Comparison of ENCODE assay signal across 13 mouse cellular contexts in genomic region chr11:98005686-98006085, GRCm38 (mm10). TPM values are rescaled to one million over a fixed set of nuclear protein-coding genes. Genes with fewer than 3 reads are reported as not detected.
DNase-seq lines count a peak whose midpoint lies in the region; ATAC-seq and TF ChIP-seq lines count a peak whose summit lies in the region.
"Had no signal": no experiment of that assay in that cellular context is flagged by ENCODE, and none has a peak within 500 bp of the region (broad histone marks: within the 10 kb centered on the region; RNA-seq: fewer than 3 reads in every experiment).

No protein-coding gene starts in this region.

- 63% methylated on average over 10 of the region's 10 CpGs for WGBS in stomach, postnatal 0 days

- H3K4me3 ChIP-seq in testis, adult 2 months (ENCODE audit: control insufficient read depth, low read depth, low read length) = no peak overlapping the region
- H3K4me3 ChIP-seq in stomach, postnatal 0 days (ENCODE audit: low read depth, low read length) = no peak overlapping the region
- H3K4me3 ChIP-seq: forebrain, embryonic 12.5 days; midbrain, embryonic 13.5 days had no signal

- H3K4me1 ChIP-seq in testis, adult 2 months (ENCODE audit: control insufficient read depth, insufficient read depth, low read length) = peaks cover 15% of the 10 kb centered on the region
- no peaks in the 10 kb centered on the region for H3K4me1 ChIP-seq in stomach, postnatal 0 days (replicated peaks; ENCODE audit: control insufficient read depth, insufficient read depth)

- no peaks in the 10 kb centered on the region for H3K27me3 ChIP-seq in testis, adult 2 months (ENCODE audit: control insufficient read depth, insufficient read depth, low read length)
- H3K27me3 ChIP-seq in stomach, postnatal 0 days (ENCODE audit: control insufficient read depth, insufficient read depth, low read length) = no peaks in the 10 kb centered on the region

- H3K9ac ChIP-seq in stomach, postnatal 0 days (ENCODE audit: low read length) = no peak overlapping the region
- H3K9ac ChIP-seq: forebrain, embryonic 12.5 days; midbrain, embryonic 13.5 days had no signal

- H3K9me3 ChIP-seq in stomach, postnatal 0 days (ENCODE audit: control insufficient read depth, low read length) = no peaks in the 10 kb centered on the region
- H3K9me3 ChIP-seq: forebrain, embryonic 12.5 days; midbrain, embryonic 13.5 days had no signal

- TF ChIP-seq EP300 in stomach, postnatal 0 days (optimal IDR thresholded peaks at IDR 0.05) = no peak

- no peak overlapping the region for H3K27ac ChIP-seq in testis, adult 2 months (ENCODE audit: control insufficient read depth, insufficient read depth, low read depth, low read length)
- peak overlapping the region; percentile 45; the same call in 1 of the 2 replicates for H3K27ac ChIP-seq in stomach, postnatal 0 days (replicated peaks)
- H3K27ac ChIP-seq: forebrain, embryonic 12.5 days; kidney, postnatal 0 days; midbrain, embryonic 13.5 days had no signal

- peak; percentile 15; the same call in 1 of the 2 replicates for ATAC-seq in stomach, postnatal 0 days (ENCODE audit: low FRiP score, low TSS enrichment)
- ATAC-seq: midbrain, embryonic 13.5 days had no signal

- H3K4me2 ChIP-seq in stomach, postnatal 0 days (replicated peaks; ENCODE audit: low read depth) = no peak overlapping the region
- H3K4me2 ChIP-seq: forebrain, embryonic 12.5 days; midbrain, embryonic 13.5 days had no signal

- TF ChIP-seq CTCF in testis, adult 2 months (IDR thresholded peaks at IDR 0.05; ENCODE audit: control insufficient read depth, insufficient read depth, insufficient replicate concordance, low read depth, low read length) = 0 out of 2 replicates have a peak, but pooled peaks have one; percentile 3
- TF ChIP-seq CTCF in stomach, postnatal 0 days (IDR thresholded peaks at IDR 0.05; ENCODE audit: low read depth) = no peak

- no peak for TF ChIP-seq POLR2A in testis, adult 2 months (IDR thresholded peaks at IDR 0.05; ENCODE audit: control insufficient read depth, low read depth, low read length)

- no peak for DNase-seq in testis, postnatal 14 days (ENCODE audit: low spot score)
- peak; percentile 55 for DNase-seq in adrenal gland, postnatal 25 days
- peak; percentile 62 for DNase-seq in heart, adult 8-10 months (ENCODE audit: low spot score)
- peak; percentile 33 for DNase-seq in stomach, postnatal 0 days (ENCODE audit: low spot score)
- DNase-seq in thymus, postnatal 14 days = no peak
- DNase-seq in cerebellum, postnatal 4 days (ENCODE audit: low spot score in 2 of 2) = no peak
- DNase-seq: cerebellum, adult 11 months had no signal

- H3K36me3 ChIP-seq in testis, adult 2 months (ENCODE audit: control insufficient read depth, insufficient read depth, low read length) = no peaks in the 10 kb centered on the region
- no peaks in the 10 kb centered on the region for H3K36me3 ChIP-seq in stomach, postnatal 0 days (ENCODE audit: control insufficient read depth, insufficient read depth, low read length)

RNA-seq across cellular contexts. Expression of gene Arl5c, which starts 9.7 kb away (rescaled TPM):
- 0.20 and 0.44 TPM in 2 replicates for polyA plus RNA-seq in testis, adult 2 months (2012; rRNA removed)
- total RNA-seq in adrenal gland, postnatal 25 days (2021) = 0.79 TPM in 1 of 2 replicates, not detected in the other
- under 1 TPM; 0.22 to 0.87 (median 0.45) TPM for total RNA-seq in heart, adult 8-10 months (2022)
- 7.5 and 9.8 TPM in 2 replicates for polyA plus RNA-seq in stomach, postnatal 0 days (2015; fragmentation: Nextera tagmentation; extraction: Ambion mirVana)

RNA-seq across cellular contexts. Expression of gene Cacnb1, which starts 17.1 kb away (rescaled TPM):
- 76.7 and 79.4 TPM in 2 replicates for polyA plus RNA-seq in testis, adult 2 months (2012; rRNA removed)
- total RNA-seq in adrenal gland, postnatal 25 days (2021) = 7.4 and 10.4 TPM in 2 replicates
- 1 to 10 TPM; 6.2 to 8.5 (median 6.5) TPM for total RNA-seq in heart, adult 8-10 months (2022)
- 4.2 and 4.9 TPM in 2 replicates for polyA plus RNA-seq in stomach, postnatal 0 days (2015; fragmentation: Nextera tagmentation; extraction: Ambion mirVana)

RNA-seq across cellular contexts. Expression of gene Plxdc1, which starts 19.4 kb away (rescaled TPM):
- 64.4 and 70.5 TPM in 2 replicates for polyA plus RNA-seq in testis, adult 2 months (2012; rRNA removed)
- total RNA-seq in adrenal gland, postnatal 25 days (2021) = 13.4 and 20.9 TPM in 2 replicates
- 1 to 10 TPM; 2.7 to 4.5 (median 3.4) TPM for total RNA-seq in heart, adult 8-10 months (2022)
- 0.40 and 0.45 TPM in 2 replicates for polyA plus RNA-seq in stomach, postnatal 0 days (2015; fragmentation: Nextera tagmentation; extraction: Ambion mirVana)
- polyA plus RNA-seq: neural tube, embryonic 11.5 days had no signal

RNA-seq across cellular contexts. Expression of gene Rpl19, which starts 20.8 kb away (rescaled TPM):
- 236 and 267 TPM in 2 replicates for polyA plus RNA-seq in testis, adult 2 months (2012; rRNA removed)
- total RNA-seq in adrenal gland, postnatal 25 days (2021) = 1,136 and 1,344 TPM in 2 replicates
- 100 to 1,000 TPM; 503 to 616 (median 589) TPM for total RNA-seq in heart, adult 8-10 months (2022)
- 863 and 874 TPM in 2 replicates for polyA plus RNA-seq in stomach, postnatal 0 days (2015; fragmentation: Nextera tagmentation; extraction: Ambion mirVana)

RNA-seq across cellular contexts. Expression of gene Stac2, which starts 47.6 kb away (rescaled TPM):
- 7.3 and 7.6 TPM in 2 replicates for polyA plus RNA-seq in testis, adult 2 months (2012; rRNA removed)
- total RNA-seq in adrenal gland, postnatal 25 days (2021) = 1.9 and 2.2 TPM in 2 replicates
- total RNA-seq in heart, adult 8-10 months (2022) = under 1 TPM; 0.16 to 0.23 (median 0.19) TPM
- polyA plus RNA-seq in stomach, postnatal 0 days (2015; fragmentation: Nextera tagmentation; extraction: Ambion mirVana) = 0.05 and 0.08 TPM in 2 replicates
- total RNA-seq: liver, adult 2 months had no signal
- polyA plus RNA-seq: liver, adult 2 months had no signal

Comparison
In these comparisons a context has a peak if more than half of its experiments do, and no peak if none do; other contexts are left out.
1. DNase-seq: peak in adrenal gland, postnatal 25 days (single experiment), heart, adult 8-10 months (single experiment) and stomach, postnatal 0 days (single experiment); none in testis, postnatal 14 days (single experiment), thymus, postnatal 14 days (single experiment) and cerebellum, postnatal 4 days (0 of 2).